Mouse (Mus musculus) CH12.LX (cell line): ENCODE results near the gene Cdc42.

Experiments
- BHLHE40 ChIP-seq: IDR thresholded peaks from 2 replicates; pipeline ENCODE4 v1.6.1; 2011; ENCODE audit warnings: mild to moderate bottlenecking, low read depth, low read length, improper control_type of control experiment
- CHD1 ChIP-seq: IDR thresholded peaks from 2 replicates; pipeline ENCODE4 v1.6.1; 2012; ENCODE audit warnings: low read depth, low read length, improper control_type of control experiment, inconsistent platforms
- CTCF ChIP-seq, 2 experiments: IDR thresholded peaks in 1 of 2; conservative IDR thresholded peaks in 1 of 2; 2 replicates each; pipeline ENCODE4 v1.5.1; 2011 to 2012; ENCODE audit warnings: low read depth in 2 of 2, low read length in 2 of 2, improper control_type of control experiment in 1 of 2, inconsistent platforms in 1 of 2, mild to moderate bottlenecking in 1 of 2, moderate library complexity in 1 of 2
- EP300 ChIP-seq: IDR thresholded peaks from 2 replicates; pipeline ENCODE4 v1.6.1; 2011; ENCODE audit warnings: low read length, improper control_type of control experiment
- ETS1 ChIP-seq: conservative IDR thresholded peaks from 2 replicates; pipeline ENCODE4 v1.6.1; 2012; ENCODE audit warnings: low read depth, mild to moderate bottlenecking, inconsistent platforms, low read length, improper control_type of control experiment, moderate library complexity
- IRF4 ChIP-seq: IDR thresholded peaks from 2 replicates; pipeline ENCODE4 v1.6.1; 2014; ENCODE audit warnings: low read depth, mild to moderate bottlenecking, inconsistent platforms, low read length, improper control_type of control experiment
- MAFK ChIP-seq: IDR thresholded peaks from 2 replicates; pipeline ENCODE4 v1.6.1; 2011; ENCODE audit warnings: low read length, improper control_type of control experiment; ENCODE audit not compliant: insufficient replicate concordance
- NELFE ChIP-seq: IDR thresholded peaks from 2 replicates; pipeline ENCODE4 v1.6.1; 2011; ENCODE audit warnings: low read depth, low read length, improper control_type of control experiment
- POLR2A ChIP-seq: IDR thresholded peaks from 2 replicates; pipeline ENCODE4 v1.6.1; 2011; ENCODE audit warnings: low read depth, mild to moderate bottlenecking, improper control_type of control experiment, low read length
- RCOR1 ChIP-seq: conservative IDR thresholded peaks from 2 replicates; pipeline ENCODE4 v1.6.1; 2012; ENCODE audit warnings: low read depth, mild to moderate bottlenecking, inconsistent platforms, low read length, improper control_type of control experiment
- TCF12 ChIP-seq: IDR thresholded peaks from 2 replicates; pipeline ENCODE4 v1.6.1; 2014; ENCODE audit warnings: low read depth, mild to moderate bottlenecking, inconsistent platforms, low read length, improper control_type of control experiment
- ZKSCAN1 ChIP-seq: IDR thresholded peaks from 2 replicates; pipeline ENCODE4 v1.6.1; 2012; ENCODE audit warnings: low read depth, inconsistent platforms, low read length, improper control_type of control experiment, borderline replicate concordance
- ZMIZ1 ChIP-seq: IDR thresholded peaks from 2 replicates; pipeline ENCODE4 v1.6.1; 2012; ENCODE audit warnings: low read depth, mild to moderate bottlenecking, inconsistent platforms, low read length, improper control_type of control experiment
- ZNF384 ChIP-seq: IDR thresholded peaks from 2 replicates; pipeline ENCODE4 v1.6.1; 2012; ENCODE audit warnings: low read depth, low read length, improper control_type of control experiment, inconsistent platforms

DNA sequence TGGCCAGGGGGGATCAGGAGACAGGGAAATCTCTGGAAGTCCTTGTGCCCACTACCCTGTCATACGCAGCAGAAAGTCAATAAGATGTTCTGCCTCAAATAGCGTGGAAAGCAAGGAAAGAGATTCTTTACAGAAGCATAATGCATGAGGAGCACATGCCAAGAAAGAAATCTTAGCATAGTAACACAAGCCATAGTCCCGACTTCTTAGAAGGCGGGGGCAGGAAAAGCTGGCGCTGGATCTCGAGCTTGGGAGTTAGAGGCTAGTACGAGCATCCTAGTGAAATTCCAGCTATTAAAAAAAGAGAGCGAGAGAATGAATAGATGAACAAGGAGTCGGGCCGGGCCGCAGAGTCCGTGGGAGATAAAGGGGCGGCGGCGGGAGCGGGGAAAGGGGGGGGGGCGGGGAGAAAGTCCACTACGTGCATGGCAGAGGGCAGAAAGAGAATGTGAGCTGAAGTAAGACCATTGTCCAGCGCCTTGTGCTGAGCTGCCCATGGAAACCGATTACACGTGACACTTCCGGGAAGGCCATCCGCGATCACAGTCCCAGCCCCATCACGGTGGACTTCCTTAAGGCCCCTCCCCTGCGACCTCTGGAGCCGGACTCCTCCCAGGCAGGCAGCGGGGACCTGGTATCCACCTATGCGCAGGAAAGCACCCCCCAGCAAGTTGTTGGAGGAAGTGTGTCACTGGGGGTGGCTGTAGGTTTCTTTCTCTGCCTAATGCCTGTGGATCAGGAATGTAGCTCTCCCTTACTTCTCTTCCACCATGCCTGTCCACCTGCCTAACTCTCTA, 12.6 kb upstream of the Cdc42 start:
- TF ChIP-seq ETS1: no peak
- TF ChIP-seq POLR2A: no peak
- no peak for TF ChIP-seq RCOR1
- TF ChIP-seq BHLHE40: no peak
- TF ChIP-seq CTCF (conservative IDR thresholded peaks at IDR 0.05 in 1 of 2, IDR thresholded peaks at IDR 0.05 in 1 of 2; ENCODE audit: low read depth in 2 of 2, low read length in 2 of 2): no peak
- TF ChIP-seq ZKSCAN1: no peak
- TF ChIP-seq NELFE: no peak
- no peak for TF ChIP-seq ZMIZ1
- no peak for TF ChIP-seq TCF12
- TF ChIP-seq IRF4: no peak
- TF ChIP-seq ZNF384: no peak
- no peak for TF ChIP-seq CHD1
- no peak for TF ChIP-seq MAFK
- TF ChIP-seq EP300: no peak
